Mouse (Mus musculus): Measurements from ENCODE around the gene Trove2. TPM values are rescaled to one million over a fixed set of nuclear protein-coding genes. Genes with fewer than 3 reads are reported as not detected.

The Trove2 gene
- polyA plus RNA-seq, 1 experiment from 2014 or later: 8.9 TPM

- no peaks in the 10 kb centered on the region for H3K27me3 ChIP-seq (ENCODE audit: control insufficient read depth, insufficient read depth, low read length)
- WGBS: under 1% methylated on average over 13 of the region's 13 CpGs
- TF ChIP-seq CTCF (IDR thresholded peaks at IDR 0.05; ENCODE audit: low read depth) (no peak), EP300 (optimal IDR thresholded peaks at IDR 0.05) (no peak)
- H3K4me1 ChIP-seq (replicated peaks; ENCODE audit: control insufficient read depth, insufficient read depth): no peaks in the 10 kb centered on the region
- peak overlapping the region; percentile 97 for H3K27ac ChIP-seq (replicated peaks)
- ATAC-seq (ENCODE audit: low FRiP score, low TSS enrichment) (no peak), DNase-seq (ENCODE audit: low spot score) (no peak)
- 0 out of 2 replicates have a peak, but pooled peaks cover 4% of the 10 kb centered on the region for H3K36me3 ChIP-seq (ENCODE audit: control insufficient read depth, insufficient read depth, low read length)
- peak overlapping the region; percentile 78 for H3K4me2 ChIP-seq (replicated peaks; ENCODE audit: low read depth)
- peak overlapping the region; percentile 93 for H3K9ac ChIP-seq (ENCODE audit: low read length)
- H3K4me3 ChIP-seq (ENCODE audit: low read depth, low read length): peak overlapping the region; percentile 82
- H3K9me3 ChIP-seq (ENCODE audit: control insufficient read depth, low read length): no peaks in the 10 kb centered on the region
Measured at GRCm38 (mm10) chr1:143701736-143702135, 75.1 kb downstream of the Trove2 start.

Other genes starting within 250 kb of the Trove2 start
- 0.12 and 0.15 TPM in 2 replicates for gene B3galt2, start 136.4 kb downstream of the Trove2 start, polyA plus RNA-seq (2015; fragmentation: Nextera tagmentation; extraction: Ambion mirVana)
- gene Cdc73, start 74.2 kb downstream of the Trove2 start, polyA plus RNA-seq (2015; fragmentation: Nextera tagmentation; extraction: Ambion mirVana): 11.4 and 11.8 TPM in 2 replicates
- gene Glrx2, start 60.7 kb downstream of the Trove2 start, polyA plus RNA-seq (2015; fragmentation: Nextera tagmentation; extraction: Ambion mirVana): 104 TPM in 2 replicates
- 57.6 and 61.5 TPM in 2 replicates for gene Uchl5, start 204 bp upstream of the Trove2 start, polyA plus RNA-seq (2015; fragmentation: Nextera tagmentation; extraction: Ambion mirVana)
- gene Rgs2, start 227.1 kb upstream of the Trove2 start, polyA plus RNA-seq (2015; fragmentation: Nextera tagmentation; extraction: Ambion mirVana): 108 and 119 TPM in 2 replicates

All from stomach, postnatal 0 days (tissue).